Mouse (Mus musculus) cortical plate, adult 2 months (tissue): Measurements from ENCODE around the gene Mki67.

ENCODE experiments used
- CTCF ChIP-seq: fragments of 200-500 bp; IDR thresholded peaks from 2 replicates; pipeline ENCODE4 v1.5.1; 2011; ENCODE audit warnings: mild to moderate bottlenecking, control low read depth, low read length; ENCODE audit not compliant: insufficient read depth; ENCODE audit errors: extremely low read depth
- POLR2A ChIP-seq: fragments of 200-500 bp; IDR thresholded peaks from 2 replicates; pipeline ENCODE4 v1.6.1; 2011; ENCODE audit warnings: mild to moderate bottlenecking, low read length, control low read depth; ENCODE audit not compliant: insufficient read depth; ENCODE audit errors: extremely low read depth

GRCm38 (mm10) chr7:135652781-135653180 is 63.4 kb downstream of the Mki67 start:
- TF ChIP-seq POLR2A (no peak), CTCF (no peak)
